Mouse (Mus musculus) lung, embryonic 15.5 days (tissue): Measurements from ENCODE around the gene Wfdc17. TPM values are rescaled to one million over a fixed set of nuclear protein-coding genes. Genes with fewer than 3 reads are reported as not detected.

ENCODE experiments used
- ATAC-seq: fragments of 200-750 bp; cut with Nextera tagmentation; 2 replicates; pipeline ENCODE4 v1.8.0; 2017; ENCODE audit warnings: moderate number of reproducible peaks, borderline replicate concordance; ENCODE audit not compliant: low FRiP score, low TSS enrichment; ENCODE audit errors: extremely low read depth
- H3K27ac ChIP-seq: fragments of 300-500 bp; sonication (generic); 2 replicates; pipeline ENCODE4 v1.5.1; 2015; ENCODE audit warnings: moderate library complexity, mild to moderate bottlenecking, inconsistent platforms
- H3K27me3 ChIP-seq: fragments of 300-500 bp; sonication (generic); 2 replicates; pipeline ENCODE4 v1.6.1; 2015; ENCODE audit warnings: inconsistent platforms
- H3K36me3 ChIP-seq: fragments of 300-500 bp; sonication (generic); 2 replicates; pipeline ENCODE4 v1.6.1; 2015; ENCODE audit warnings: inconsistent platforms
- H3K4me1 ChIP-seq: fragments of 300-500 bp; sonication (generic); 2 replicates; pipeline ENCODE4 v1.6.1; 2015; ENCODE audit warnings: inconsistent platforms
- H3K4me2 ChIP-seq: fragments of 300-500 bp; sonication (generic); 2 replicates; pipeline ENCODE4 v1.6.1; 2015; ENCODE audit warnings: inconsistent platforms, mild to moderate bottlenecking, moderate library complexity
- H3K4me3 ChIP-seq: fragments of 300-500 bp; sonication (generic); 2 replicates; pipeline ENCODE4 v1.5.1; 2015; ENCODE audit warnings: mild to moderate bottlenecking, inconsistent platforms
- H3K9ac ChIP-seq: fragments of 300-500 bp; sonication (generic); 2 replicates; pipeline ENCODE4 v1.6.1; 2015; ENCODE audit warnings: inconsistent platforms
- H3K9me3 ChIP-seq: fragments of 300-500 bp; sonication (generic); 2 replicates; pipeline ENCODE4 v1.6.1; 2016; ENCODE audit warnings: inconsistent platforms
- WGBS: fragments of 180-500 bp; shearing (Covaris S2); methylation state at CpG from one replicate; pipeline ENCODE4 v1.1.7; 2015; 5-methylcytosine and 5-hydroxymethylcytosine counted together
- polyA plus RNA-seq: library from polyadenylated mRNA; unstranded; fragments of >200 nt; fragmentation: Nextera tagmentation; extraction: Ambion mirVana; gene quantifications from 2 replicates; pipeline ENCODE4 v1.2.1, GENCODE M21; 2015

Wfdc17 gene
- polyA plus RNA-seq: 1.8 and 2.1 TPM in 2 replicates

- H3K4me1 ChIP-seq: no peaks in the 10 kb centered on the region
- WGBS: 28% methylated on average over 1 of the region's 1 CpGs
- H3K9ac ChIP-seq: no peak within 1 kb of the TSS
- no peak within 1 kb of the TSS for H3K27ac ChIP-seq
- no peak for ATAC-seq
- no peak within 1 kb of the TSS for H3K4me2 ChIP-seq
- H3K9me3 ChIP-seq: no peaks in the 10 kb centered on the region
- no peaks in the 10 kb centered on the region for H3K36me3 ChIP-seq
- H3K4me3 ChIP-seq: no peak within 1 kb of the TSS
- no peaks in the 10 kb centered on the region for H3K27me3 ChIP-seq
Observed at GRCm38 (mm10) chr11:83703705-83704104, at the start of gene Wfdc17. Wfdc17 (plus strand) TSS chr11:83703991.

GRCm38 (mm10) chr11:83654606-83655005 lies 49.2 kb upstream of the Wfdc17 start:
- Histone ChIP-seq H3K4me1 (no peaks in the 10 kb centered on the region), H3K4me3 (no peak overlapping the region), H3K27me3 (no peaks in the 10 kb centered on the region), H3K9me3 (no peaks in the 10 kb centered on the region), H3K4me2 (no peak overlapping the region), H3K36me3 (no peaks in the 10 kb centered on the region), H3K27ac (no peak overlapping the region), H3K9ac (no peak overlapping the region)
- 82% methylated on average over 8 of the region's 8 CpGs for WGBS
- ATAC-seq: no peak

GRCm38 (mm10) chr11:83657508-83657907 lies 46.3 kb upstream of the Wfdc17 start:
- no peaks in the 10 kb centered on the region for H3K27me3 ChIP-seq
- ATAC-seq: no peak
- no peaks in the 10 kb centered on the region for H3K36me3 ChIP-seq

GRCm38 (mm10) chr11:83658797-83659196 lies 45.0 kb upstream of the Wfdc17 start:
- 76% methylated on average over 6 of the region's 6 CpGs for WGBS
- Histone ChIP-seq H3K9ac (no peak overlapping the region), H3K4me2 (no peak overlapping the region), H3K4me1 (no peaks in the 10 kb centered on the region), H3K9me3 (no peaks in the 10 kb centered on the region), H3K27me3 (no peaks in the 10 kb centered on the region), H3K36me3 (no peaks in the 10 kb centered on the region), H3K4me3 (no peak overlapping the region), H3K27ac (no peak overlapping the region)
- ATAC-seq: no peak

More at GRCm38 (mm10) chr11:83657508-83657907, 46.3 kb upstream of the Wfdc17 start:
- no peak overlapping the region for H3K4me3 ChIP-seq
- H3K4me2 ChIP-seq: no peak overlapping the region
- H3K27ac ChIP-seq: no peak overlapping the region
- no peak overlapping the region for H3K9ac ChIP-seq
- no peaks in the 10 kb centered on the region for H3K9me3 ChIP-seq
- H3K4me1 ChIP-seq: no peaks in the 10 kb centered on the region
- 66% methylated on average over 3 of the region's 3 CpGs for WGBS

GRCm38 (mm10) chr11:83662204-83662603 lies 41.6 kb upstream of the Wfdc17 start, which contains the start of gene Ccl4:
Ccl4 (plus strand) TSS chr11:83662584.
- H3K4me3 ChIP-seq: no peak within 1 kb of the TSS
- H3K9me3 ChIP-seq: no peaks in the 10 kb centered on the region
- no peak within 1 kb of the TSS for H3K27ac ChIP-seq
- H3K4me1 ChIP-seq: no peaks in the 10 kb centered on the region
- H3K4me2 ChIP-seq: no peak within 1 kb of the TSS
- H3K9ac ChIP-seq: no peak within 1 kb of the TSS
- ATAC-seq: no peak
- no peaks in the 10 kb centered on the region for H3K36me3 ChIP-seq
- no peaks in the 10 kb centered on the region for H3K27me3 ChIP-seq
- WGBS: 67% methylated on average over 6 of the region's 6 CpGs

- Histone ChIP-seq H3K27ac (no peak overlapping the region), H3K27me3 (no peaks in the 10 kb centered on the region), H3K9ac (no peak overlapping the region), H3K4me2 (no peak overlapping the region), H3K9me3 (no peaks in the 10 kb centered on the region), H3K4me3 (no peak overlapping the region), H3K4me1 (no peaks in the 10 kb centered on the region), H3K36me3 (no peaks in the 10 kb centered on the region)
- WGBS: 50% methylated on average over 5 of the region's 5 CpGs
- no peak for ATAC-seq
Observed at GRCm38 (mm10) chr11:83663532-83663931, 40.3 kb upstream of the Wfdc17 start.

- no peak overlapping the region for H3K4me3 ChIP-seq
- no peak overlapping the region for H3K27ac ChIP-seq
- H3K27me3 ChIP-seq: no peaks in the 10 kb centered on the region
- H3K9ac ChIP-seq: no peak overlapping the region
- no peaks in the 10 kb centered on the region for H3K9me3 ChIP-seq
- H3K36me3 ChIP-seq: no peaks in the 10 kb centered on the region
- no peak for ATAC-seq
- no peak overlapping the region for H3K4me2 ChIP-seq
- no peaks in the 10 kb centered on the region for H3K4me1 ChIP-seq
Observed at GRCm38 (mm10) chr11:83671743-83672142, 32.0 kb upstream of the Wfdc17 start.

- H3K27ac ChIP-seq: no peak overlapping the region
- no peaks in the 10 kb centered on the region for H3K36me3 ChIP-seq
- H3K4me1 ChIP-seq: no peaks in the 10 kb centered on the region
- no peaks in the 10 kb centered on the region for H3K27me3 ChIP-seq
- H3K9me3 ChIP-seq: no peaks in the 10 kb centered on the region
- no peak overlapping the region for H3K4me2 ChIP-seq
- no peak overlapping the region for H3K9ac ChIP-seq
- no peak for ATAC-seq
- H3K4me3 ChIP-seq: no peak overlapping the region
- 79% methylated on average over 1 of the region's 1 CpGs for WGBS
Observed at GRCm38 (mm10) chr11:83675665-83676064, 28.1 kb upstream of the Wfdc17 start.

- no peaks in the 10 kb centered on the region for H3K9me3 ChIP-seq
- no peak overlapping the region for H3K4me3 ChIP-seq
- no peak for ATAC-seq
- no peak overlapping the region for H3K27ac ChIP-seq
- no peaks in the 10 kb centered on the region for H3K4me1 ChIP-seq
- no peaks in the 10 kb centered on the region for H3K36me3 ChIP-seq
- WGBS: 64% methylated on average over 1 of the region's 1 CpGs
- H3K27me3 ChIP-seq: no peaks in the 10 kb centered on the region
- H3K4me2 ChIP-seq: no peak overlapping the region
- no peak overlapping the region for H3K9ac ChIP-seq
Observed at GRCm38 (mm10) chr11:83689918-83690317, 13.9 kb upstream of the Wfdc17 start.

GRCm38 (mm10) chr11:83692008-83692407 lies 11.8 kb upstream of the Wfdc17 start:
- no peak overlapping the region for H3K4me3 ChIP-seq
- H3K36me3 ChIP-seq: no peaks in the 10 kb centered on the region
- H3K4me2 ChIP-seq: no peak overlapping the region
- 53% methylated on average over 1 of the region's 1 CpGs for WGBS
- H3K4me1 ChIP-seq: no peaks in the 10 kb centered on the region
- no peak overlapping the region for H3K27ac ChIP-seq
- H3K27me3 ChIP-seq: no peaks in the 10 kb centered on the region
- H3K9me3 ChIP-seq: no peaks in the 10 kb centered on the region
- H3K9ac ChIP-seq: no peak overlapping the region
- ATAC-seq: no peak

GRCm38 (mm10) chr11:83708715-83709114 lies 4.9 kb downstream of the Wfdc17 start, which contains the start of gene Wfdc18:
Wfdc18 (plus strand) TSS chr11:83709015.
- H3K9me3 ChIP-seq: no peaks in the 10 kb centered on the region
- H3K9ac ChIP-seq: no peak within 1 kb of the TSS
- no peak within 1 kb of the TSS for H3K4me3 ChIP-seq
- 64% methylated on average over 4 of the region's 4 CpGs for WGBS
- no peak within 1 kb of the TSS for H3K27ac ChIP-seq
- no peak for ATAC-seq
- no peaks in the 10 kb centered on the region for H3K36me3 ChIP-seq
- H3K27me3 ChIP-seq: no peaks in the 10 kb centered on the region
- no peaks in the 10 kb centered on the region for H3K4me1 ChIP-seq
- no peak within 1 kb of the TSS for H3K4me2 ChIP-seq

GRCm38 (mm10) chr11:83709683-83710082 lies 5.9 kb downstream of the Wfdc17 start:
- Histone ChIP-seq H3K36me3 (no peaks in the 10 kb centered on the region), H3K27ac (no peak overlapping the region), H3K9me3 (no peaks in the 10 kb centered on the region), H3K4me3 (no peak overlapping the region), H3K4me2 (no peak overlapping the region), H3K27me3 (no peaks in the 10 kb centered on the region), H3K9ac (no peak overlapping the region), H3K4me1 (no peaks in the 10 kb centered on the region)
- WGBS: 86% methylated on average over 5 of the region's 5 CpGs
- no peak for ATAC-seq

GRCm38 (mm10) chr11:83712671-83713070 lies 8.9 kb downstream of the Wfdc17 start:
- Histone ChIP-seq H3K9me3 (no peaks in the 10 kb centered on the region), H3K4me1 (no peaks in the 10 kb centered on the region), H3K9ac (no peak overlapping the region), H3K27me3 (no peaks in the 10 kb centered on the region), H3K36me3 (no peaks in the 10 kb centered on the region), H3K4me2 (no peak overlapping the region), H3K27ac (no peak overlapping the region), H3K4me3 (no peak overlapping the region)
- 56% methylated on average over 1 of the region's 1 CpGs for WGBS
- no peak for ATAC-seq
